Mouse (Mus musculus) embryonic facial prominence, embryonic 10.5 days (tissue): ENCODE measurements around the gene Gabpb2. TPM values are rescaled to one million over a fixed set of nuclear protein-coding genes. Genes with fewer than 3 reads are reported as not detected.

Source experiments
- DNase-seq: peaks from one replicate; pipeline ENCODE4 v3.0.0-alpha.2; 2017; ENCODE audit warnings: low spot score
- H3K27ac ChIP-seq: fragments of 300-500 bp; sonication (generic); replicated peaks from 2 replicates; pipeline ENCODE4 v1.5.1; 2016; ENCODE audit warnings: mild to moderate bottlenecking
- H3K27me3 ChIP-seq: fragments of 300-500 bp; sonication (generic); replicated peaks from 2 replicates; pipeline ENCODE4 v1.6.1; 2016; ENCODE audit warnings: low read depth, mild to moderate bottlenecking; ENCODE audit not compliant: poor library complexity, severe bottlenecking
- H3K36me3 ChIP-seq: fragments of 300-500 bp; sonication (generic); replicated peaks from 2 replicates; pipeline ENCODE4 v1.6.1; 2016; ENCODE audit warnings: mild to moderate bottlenecking, moderate library complexity
- H3K4me1 ChIP-seq: fragments of 300-500 bp; sonication (generic); 2 replicates; pipeline ENCODE4 v1.6.1; 2016
- H3K4me3 ChIP-seq: fragments of 300-500 bp; sonication (generic); 2 replicates; pipeline ENCODE4 v1.5.1; 2016; ENCODE audit warnings: mild to moderate bottlenecking, moderate library complexity
- H3K9me3 ChIP-seq: fragments of 300-500 bp; sonication (generic); 2 replicates; pipeline ENCODE4 v1.6.1; 2016; ENCODE audit warnings: mild to moderate bottlenecking
- WGBS: fragments of 180-500 bp; shearing (Covaris S2); methylation state at CpG from one replicate; pipeline ENCODE4 v1.1.7; 2016; 5-methylcytosine and 5-hydroxymethylcytosine counted together
- polyA plus RNA-seq: library from polyadenylated mRNA; unstranded; fragments of >200 nt; fragmentation: Nextera tagmentation; extraction: Ambion mirVana; gene quantifications from 2 replicates; pipeline ENCODE4 v1.2.1, GENCODE M21; 2016

Gene Gabpb2
- polyA plus RNA-seq = 12.0 and 12.5 TPM in 2 replicates

GRCm38 (mm10) chr3:95217255-95218134 lies at the start of gene Gabpb2:
Gene Gabpb2 (minus strand): TSS chr3:95217916.
- Histone ChIP-seq H3K27me3 (no peaks in the 10 kb centered on the region), H3K36me3 (peaks cover 73% of the 10 kb centered on the region), H3K9me3 (no peaks in the 10 kb centered on the region), H3K4me1 (peaks cover 16% of the 10 kb centered on the region), H3K4me3 (peak within 1 kb of the TSS; percentile 80), H3K27ac (peak within 1 kb of the TSS; percentile 99)
- DNase-seq = peak; percentile 98
- WGBS = under 1% methylated on average over 56 of the region's 56 CpGs

- peaks cover 6% of the 10 kb centered on the region for H3K4me1 ChIP-seq
- H3K4me3 ChIP-seq = no peak overlapping the region
- H3K27me3 ChIP-seq = no peaks in the 10 kb centered on the region
- no peaks in the 10 kb centered on the region for H3K9me3 ChIP-seq
- WGBS = 93% methylated on average over 3 of the region's 3 CpGs
- no peak overlapping the region for H3K27ac ChIP-seq
- H3K36me3 ChIP-seq = peaks cover 83% of the 10 kb centered on the region
- DNase-seq = no peak
Observed at GRCm38 (mm10) chr3:95266052-95266451, 48.3 kb upstream of the Gabpb2 start.

- WGBS = 86% methylated on average over 1 of the region's 1 CpGs
- Histone ChIP-seq H3K9me3 (no peaks in the 10 kb centered on the region), H3K27ac (no peak overlapping the region), H3K4me3 (no peak overlapping the region), H3K36me3 (peaks cover 94% of the 10 kb centered on the region), H3K27me3 (no peaks in the 10 kb centered on the region), H3K4me1 (peaks cover 6% of the 10 kb centered on the region)
- DNase-seq = no peak
Observed at GRCm38 (mm10) chr3:95264724-95265123, 47.0 kb upstream of the Gabpb2 start.

- peaks cover 94% of the 10 kb centered on the region for H3K36me3 ChIP-seq
- H3K27ac ChIP-seq = no peak overlapping the region
- DNase-seq = peak; percentile 79
- H3K9me3 ChIP-seq = no peaks in the 10 kb centered on the region
- WGBS = 41% methylated on average over 11 of the region's 11 CpGs
- peak overlapping the region; percentile 11; the same call in 1 of the 2 replicates for H3K4me3 ChIP-seq
- H3K27me3 ChIP-seq = no peaks in the 10 kb centered on the region
- H3K4me1 ChIP-seq = peaks cover 6% of the 10 kb centered on the region
Observed at GRCm38 (mm10) chr3:95263089-95263739, 45.5 kb upstream of the Gabpb2 start.

- DNase-seq = no peak
- no peak overlapping the region for H3K27ac ChIP-seq
- no peaks in the 10 kb centered on the region for H3K27me3 ChIP-seq
- H3K36me3 ChIP-seq = peaks cover 94% of the 10 kb centered on the region
- H3K9me3 ChIP-seq = no peaks in the 10 kb centered on the region
- 93% methylated on average over 4 of the region's 4 CpGs for WGBS
- H3K4me1 ChIP-seq = peaks cover 6% of the 10 kb centered on the region
- no peak overlapping the region for H3K4me3 ChIP-seq
Observed at GRCm38 (mm10) chr3:95261975-95262374, 44.3 kb upstream of the Gabpb2 start.

GRCm38 (mm10) chr3:95256931-95257330 lies 39.2 kb upstream of the Gabpb2 start:
- WGBS = 93% methylated on average over 5 of the region's 5 CpGs
- no peak overlapping the region for H3K27ac ChIP-seq
- H3K4me1 ChIP-seq = no peaks in the 10 kb centered on the region

GRCm38 (mm10) chr3:95250783-95251424 lies 33.2 kb upstream of the Gabpb2 start, which contains the start of gene Bnipl:
Gene Bnipl (minus strand): TSS chr3:95251193.
- peak within 1 kb of the TSS; percentile 57; the same call in 1 of the 2 replicates for H3K27ac ChIP-seq
- H3K27me3 ChIP-seq = no peaks in the 10 kb centered on the region
- peaks cover 8% of the 10 kb centered on the region for H3K4me1 ChIP-seq
- peak; percentile 34 for DNase-seq
- H3K36me3 ChIP-seq = peaks cover 48% of the 10 kb centered on the region
- no peaks in the 10 kb centered on the region for H3K9me3 ChIP-seq
- WGBS = 50% methylated on average over 7 of the region's 7 CpGs
- H3K4me3 ChIP-seq = 0 out of 2 replicates have a peak within 1 kb of the TSS, but pooled peaks have one; percentile 8

More at GRCm38 (mm10) chr3:95256931-95257330, 39.2 kb upstream of the Gabpb2 start:
- Histone ChIP-seq H3K27me3 (no peaks in the 10 kb centered on the region), H3K4me3 (no peak overlapping the region), H3K36me3 (peaks cover 95% of the 10 kb centered on the region), H3K9me3 (no peaks in the 10 kb centered on the region)
- no peak for DNase-seq

- Histone ChIP-seq H3K4me3 (no peak overlapping the region), H3K9me3 (no peaks in the 10 kb centered on the region), H3K27ac (no peak overlapping the region), H3K36me3 (peaks cover 48% of the 10 kb centered on the region), H3K27me3 (no peaks in the 10 kb centered on the region), H3K4me1 (peaks cover 8% of the 10 kb centered on the region)
- 81% methylated on average over 5 of the region's 5 CpGs for whole genome bisulfite sequencing
- DNase-seq = no peak
Observed at GRCm38 (mm10) chr3:95250361-95250760, 32.6 kb upstream of the Gabpb2 start.

GRCm38 (mm10) chr3:95247660-95248336 lies 30.1 kb upstream of the Gabpb2 start:
- H3K36me3 ChIP-seq = peaks cover 27% of the 10 kb centered on the region
- H3K27ac ChIP-seq = no peak overlapping the region
- no peaks in the 10 kb centered on the region for H3K27me3 ChIP-seq
- DNase-seq = no peak
- peaks cover 8% of the 10 kb centered on the region for H3K4me1 ChIP-seq
- H3K9me3 ChIP-seq = no peaks in the 10 kb centered on the region
- WGBS = 86% methylated on average over 1 of the region's 1 CpGs
- no peak overlapping the region for H3K4me3 ChIP-seq

- Histone ChIP-seq H3K4me1 (peaks cover 8% of the 10 kb centered on the region), H3K27me3 (no peaks in the 10 kb centered on the region), H3K9me3 (no peaks in the 10 kb centered on the region), H3K27ac (no peak overlapping the region), H3K4me3 (no peak overlapping the region), H3K36me3 (peaks cover 20% of the 10 kb centered on the region)
- 85% methylated on average over 5 of the region's 5 CpGs for WGBS
- DNase-seq = no peak
Observed at GRCm38 (mm10) chr3:95246465-95247231, 28.9 kb upstream of the Gabpb2 start.

- no peak for DNase-seq
- 88% methylated on average over 2 of the region's 2 CpGs for WGBS
Observed at GRCm38 (mm10) chr3:95243086-95243485, 25.4 kb upstream of the Gabpb2 start.

More at GRCm38 (mm10) chr3:95243086-95243485, 25.4 kb upstream of the Gabpb2 start:
- peaks cover 9% of the 10 kb centered on the region for H3K4me1 ChIP-seq
- peaks cover 6% of the 10 kb centered on the region; the same call in 1 of the 2 replicates for H3K27me3 ChIP-seq
- H3K36me3 ChIP-seq = peaks cover 32% of the 10 kb centered on the region
- no peaks in the 10 kb centered on the region for H3K9me3 ChIP-seq
- H3K27ac ChIP-seq = no peak overlapping the region
- H3K4me3 ChIP-seq = no peak overlapping the region
